In the genomic region with DNA sequence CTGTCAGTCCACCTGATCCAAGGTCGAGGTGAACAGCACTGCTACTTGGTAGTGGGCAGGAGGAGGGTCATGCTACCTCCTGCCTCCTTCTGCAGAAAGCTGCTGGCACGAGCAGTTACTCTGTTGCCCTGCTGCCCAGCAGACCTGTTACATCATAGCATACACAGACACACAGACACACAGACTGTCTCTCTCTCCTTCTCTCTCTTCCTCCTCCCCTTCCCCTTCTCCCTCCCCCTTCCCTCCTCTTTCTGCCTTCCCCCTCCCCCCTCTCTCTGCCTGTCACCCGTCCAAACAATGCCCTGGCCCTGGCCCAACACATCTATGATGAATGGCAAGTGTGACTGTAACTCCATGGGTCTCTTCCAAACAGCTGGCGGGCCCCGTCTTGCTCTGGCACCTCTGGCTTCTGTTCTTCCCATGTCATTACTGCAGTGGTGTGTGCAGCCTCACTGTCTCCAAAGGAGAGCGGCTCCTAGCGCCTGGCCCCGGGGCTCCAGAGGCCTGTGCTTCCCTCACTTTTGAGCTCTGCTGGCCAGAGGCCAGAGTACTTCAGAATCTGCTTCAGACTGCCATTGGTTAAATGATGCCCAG, we compare ENCODE assay signal across 9 mouse cellular contexts. TPM values are rescaled to one million over a fixed set of nuclear protein-coding genes. Genes with fewer than 3 reads are reported as not detected.
DNase-seq lines count a peak whose midpoint lies in the region; ATAC-seq and TF ChIP-seq lines count a peak whose summit lies in the region.
"Had no signal": no experiment of that assay in that cellular context is flagged by ENCODE, and none has a peak within 500 bp of the region (broad histone marks: within the 10 kb centered on the region; RNA-seq: fewer than 3 reads in every experiment).

No protein-coding gene starts in this region.

- no peak overlapping the region for H3K27ac ChIP-seq in thymus, adult 2 months (ENCODE audit: control insufficient read depth, insufficient read depth, low read length)
- no peak overlapping the region for H3K27ac ChIP-seq in embryonic facial prominence, embryonic 15.5 days (replicated peaks)
- no peak overlapping the region for H3K27ac ChIP-seq in intestine, postnatal 0 days (ENCODE audit: low read depth, low read length)
- H3K27ac ChIP-seq: liver, embryonic 15.5 days had no signal

- no peaks in the 10 kb centered on the region for H3K36me3 ChIP-seq in thymus, adult 2 months (ENCODE audit: control insufficient read depth, insufficient read depth, low read length)
- H3K36me3 ChIP-seq in embryonic facial prominence, embryonic 15.5 days, result no peaks in the 10 kb centered on the region
- H3K36me3 ChIP-seq in intestine, postnatal 0 days (ENCODE audit: control insufficient read depth, insufficient read depth), result no peaks in the 10 kb centered on the region
- H3K36me3 ChIP-seq: liver, embryonic 15.5 days had no signal

- no peak for TF ChIP-seq POLR2A in thymus, adult 2 months (IDR thresholded peaks at IDR 0.05; ENCODE audit: control insufficient read depth, extremely low read depth, insufficient read depth, low read length, poor library complexity)

- H3K4me3 ChIP-seq in thymus, adult 2 months (ENCODE audit: control insufficient read depth, insufficient read depth, low read length), result no peak overlapping the region
- H3K4me3 ChIP-seq in embryonic facial prominence, embryonic 15.5 days (replicated peaks), result no peak overlapping the region
- no peak overlapping the region for H3K4me3 ChIP-seq in intestine, postnatal 0 days (ENCODE audit: low read depth, low read length)
- H3K4me3 ChIP-seq: liver, embryonic 15.5 days had no signal

- no peak overlapping the region for H3K4me2 ChIP-seq in embryonic facial prominence, embryonic 15.5 days (replicated peaks)
- H3K4me2 ChIP-seq in intestine, postnatal 0 days (replicated peaks; ENCODE audit: low read depth), result no peak overlapping the region
- H3K4me2 ChIP-seq: liver, embryonic 15.5 days had no signal

- H3K9me3 ChIP-seq in embryonic facial prominence, embryonic 15.5 days (replicated peaks), result no peaks in the 10 kb centered on the region
- H3K9me3 ChIP-seq in intestine, postnatal 0 days (ENCODE audit: control insufficient read depth), result no peaks in the 10 kb centered on the region
- H3K9me3 ChIP-seq: liver, embryonic 15.5 days had no signal

- peak; percentile 63; the same call in 1 of the 2 replicates for ATAC-seq in embryonic facial prominence, embryonic 15.5 days (ENCODE audit: insufficient number of reproducible peaks, low FRiP score, low TSS enrichment, low read depth)
- ATAC-seq in intestine, postnatal 0 days, result no peak

- TF ChIP-seq CTCF in thymus, adult 2 months (IDR thresholded peaks at IDR 0.05; ENCODE audit: borderline replicate concordance, control insufficient read depth, extremely low read depth, insufficient read depth, low read length, poor library complexity), result no peak
- TF ChIP-seq CTCF in intestine, postnatal 0 days (IDR thresholded peaks at IDR 0.05; ENCODE audit: low read depth), result 0 out of 2 replicates have a peak, but pooled peaks have one; percentile 10

- H3K27me3 ChIP-seq in thymus, adult 2 months (ENCODE audit: control insufficient read depth, insufficient read depth, low read length), result no peaks in the 10 kb centered on the region; the same call in 1 of the 2 replicates
- H3K27me3 ChIP-seq in embryonic facial prominence, embryonic 15.5 days, result no peaks in the 10 kb centered on the region
- H3K27me3 ChIP-seq in intestine, postnatal 0 days (replicated peaks; ENCODE audit: control insufficient read depth, insufficient read depth, low read length), result no peaks in the 10 kb centered on the region

- peak; percentile 2 for DNase-seq in thymus, postnatal 14 days
- no peak for DNase-seq in thymus, adult 2 months
- DNase-seq in lung, postnatal 4 days, result peak; percentile 78 to 85
- no peak for DNase-seq in spleen, adult 18-20 months
- no peak for DNase-seq in spleen, postnatal 4 days (ENCODE audit: low spot score in 2 of 2)
- no peak for DNase-seq in cerebellum, adult 8-10 months

- WGBS in thymus, adult 2 months, result 64% methylated on average over 8 of the region's 8 CpGs
- 7% methylated on average over 8 of the region's 8 CpGs for WGBS in embryonic facial prominence, embryonic 15.5 days
- 26% methylated on average over 8 of the region's 8 CpGs for WGBS in intestine, postnatal 0 days

- H3K9ac ChIP-seq in embryonic facial prominence, embryonic 15.5 days, result no peak overlapping the region
- H3K9ac ChIP-seq in intestine, postnatal 0 days (ENCODE audit: low read depth, low read length), result no peak overlapping the region
- H3K9ac ChIP-seq: liver, embryonic 15.5 days had no signal

- H3K4me1 ChIP-seq in thymus, adult 2 months (replicated peaks; ENCODE audit: control insufficient read depth, insufficient read depth, low read length), result no peaks in the 10 kb centered on the region
- peaks cover 9% of the 10 kb centered on the region for H3K4me1 ChIP-seq in embryonic facial prominence, embryonic 15.5 days
- no peaks in the 10 kb centered on the region for H3K4me1 ChIP-seq in intestine, postnatal 0 days (replicated peaks; ENCODE audit: control insufficient read depth, insufficient read depth, low read length)

RNA-seq across cellular contexts. Expression of a gene that starts 48.6 kb away (rescaled TPM):
- polyA plus RNA-seq in thymus, adult 2 months (2012; rRNA removed), result 71.1 and 80.5 TPM in 2 replicates
- 166 and 170 TPM in 2 replicates for polyA plus RNA-seq in embryonic facial prominence, embryonic 15.5 days (2015; fragmentation: Nextera tagmentation; extraction: Ambion mirVana)
- 86.7 and 87.8 TPM in 2 replicates for polyA plus RNA-seq in intestine, postnatal 0 days (2015; fragmentation: Nextera tagmentation; extraction: Ambion mirVana)

Comparison
In these comparisons a context has a peak if more than half of its experiments do, and no peak if none do; other contexts are left out.
1. DNase-seq: peak in thymus, postnatal 14 days (single experiment) and lung, postnatal 4 days (2 of 2); none in thymus, adult 2 months (single experiment), spleen, adult 18-20 months (0 of 2), spleen, postnatal 4 days (0 of 2) and cerebellum, adult 8-10 months (single experiment).